Mouse (Mus musculus) liver, adult 2 months (tissue): ENCODE results near the gene Klhl35. TPM values are rescaled to one million over a fixed set of nuclear protein-coding genes. Genes with fewer than 3 reads are reported as not detected.

ENCODE experiments used
- DNase-seq: peaks from one replicate; pipeline ENCODE4 v3.0.0-alpha.2; 2011; ENCODE audit warnings: low read depth, low spot score; ENCODE audit errors: extremely low read depth
- H3K27ac ChIP-seq: fragments of 200-500 bp; replicated peaks from 2 replicates; pipeline ENCODE4 v1.5.1; 2012; ENCODE audit warnings: low read depth, mild to moderate bottlenecking, control low read depth, inconsistent platforms, low read length; ENCODE audit not compliant: insufficient read depth
- H3K27me3 ChIP-seq: fragments of 200-500 bp; 2 replicates; pipeline ENCODE4 v1.6.1; 2012; ENCODE audit warnings: mild to moderate bottlenecking, moderate library complexity, low read length, inconsistent platforms; ENCODE audit not compliant: control insufficient read depth, insufficient read depth
- H3K36me3 ChIP-seq: fragments of 200-500 bp; 2 replicates; pipeline ENCODE4 v1.6.1; 2012; ENCODE audit warnings: low read length, inconsistent platforms; ENCODE audit not compliant: control insufficient read depth, insufficient read depth
- H3K4me1 ChIP-seq: fragments of 200-500 bp; 2 replicates; pipeline ENCODE4 v1.6.1; 2011; ENCODE audit warnings: low read length; ENCODE audit not compliant: control insufficient read depth, insufficient read depth
- H3K4me3 ChIP-seq: fragments of 200-500 bp; 2 replicates; pipeline ENCODE4 v1.5.1; 2011; ENCODE audit warnings: low read depth, mild to moderate bottlenecking, control low read depth, low read length, moderate library complexity; ENCODE audit not compliant: insufficient read depth
- H3K79me2 ChIP-seq: fragments of 200-500 bp; 2 replicates; pipeline ENCODE4 v1.6.1; 2012; ENCODE audit warnings: inconsistent platforms, mild to moderate bottlenecking, low read length, moderate library complexity; ENCODE audit not compliant: control insufficient read depth, insufficient read depth
- H3K9ac ChIP-seq: fragments of 200-500 bp; 2 replicates; pipeline ENCODE4 v1.6.1; 2012; ENCODE audit warnings: low read depth, mild to moderate bottlenecking, control low read depth, inconsistent platforms, low read length
- CTCF ChIP-seq: fragments of 200-500 bp; IDR thresholded peaks from 2 replicates; pipeline ENCODE4 v1.5.1; 2011; ENCODE audit warnings: low read depth, low read length, control low read depth
- POLR2A ChIP-seq: fragments of 200-500 bp; IDR thresholded peaks from 2 replicates; pipeline ENCODE4 v1.6.1; 2011; ENCODE audit warnings: low read length, control low read depth; ENCODE audit not compliant: insufficient read depth; ENCODE audit errors: extremely low read depth
- WGBS: fragments of 180-500 bp; shearing (Covaris S2); methylation state at CpG from one replicate; pipeline ENCODE4 v1.1.7; 2018; 5-methylcytosine and 5-hydroxymethylcytosine counted together
- polyA plus RNA-seq: library from polyadenylated mRNA; depleted of rRNA; stranded (reverse); fragments of >200 nt; gene quantifications from 2 replicates; pipeline ENCODE4 v1.2.3, GENCODE M21; 2012
- total RNA-seq: library from RNA; depleted of rRNA; stranded (reverse); fragments of >200 nt; gene quantifications from 2 replicates; pipeline ENCODE4 v1.2.3, GENCODE M21; 2014

The Klhl35 gene
- total and polyA plus RNA-seq, 2 experiments = 0.11 TPM; not detected in 1

GRCm38 (mm10) chr7:99445833-99446232 lies 20.0 kb upstream of the Klhl35 start:
- no peak for TF ChIP-seq POLR2A
- peak; percentile 43 for TF ChIP-seq CTCF
- Histone ChIP-seq H3K4me3 (no peak overlapping the region), H3K27me3 (no peaks in the 10 kb centered on the region), H3K79me2 (no peaks in the 10 kb centered on the region), H3K4me1 (no peaks in the 10 kb centered on the region), H3K27ac (no peak overlapping the region), H3K9ac (no peak overlapping the region), H3K36me3 (no peaks in the 10 kb centered on the region)
- 92% methylated on average over 2 of the region's 2 CpGs for WGBS
- DNase-seq = no peak

GRCm38 (mm10) chr7:99447323-99447722 lies 18.5 kb upstream of the Klhl35 start:
- Histone ChIP-seq H3K27me3 (no peaks in the 10 kb centered on the region), H3K79me2 (no peaks in the 10 kb centered on the region), H3K4me1 (no peaks in the 10 kb centered on the region), H3K36me3 (no peaks in the 10 kb centered on the region), H3K9ac (no peak overlapping the region), H3K4me3 (no peak overlapping the region), H3K27ac (no peak overlapping the region)
- TF ChIP-seq CTCF (no peak), POLR2A (no peak)
- no peak for DNase-seq
- WGBS = 88% methylated on average over 5 of the region's 5 CpGs

- Histone ChIP-seq H3K36me3 (no peaks in the 10 kb centered on the region), H3K9ac (no peak overlapping the region), H3K27me3 (no peaks in the 10 kb centered on the region), H3K27ac (no peak overlapping the region), H3K4me3 (no peak overlapping the region), H3K79me2 (no peaks in the 10 kb centered on the region), H3K4me1 (no peaks in the 10 kb centered on the region)
- WGBS = 74% methylated on average over 5 of the region's 5 CpGs
- DNase-seq = no peak
- TF ChIP-seq POLR2A (no peak), CTCF (no peak)
These were observed 17.2 kb upstream of the Klhl35 start for GRCm38 (mm10) chr7:99448619-99449018.

- Histone ChIP-seq H3K79me2 (no peaks in the 10 kb centered on the region), H3K27me3 (no peaks in the 10 kb centered on the region), H3K27ac (no peak overlapping the region), H3K36me3 (no peaks in the 10 kb centered on the region), H3K9ac (no peak overlapping the region), H3K4me1 (no peaks in the 10 kb centered on the region), H3K4me3 (no peak overlapping the region)
- no peak for DNase-seq
- 74% methylated on average over 8 of the region's 8 CpGs for WGBS
- TF ChIP-seq CTCF (no peak), POLR2A (no peak)
These were observed 16.7 kb upstream of the Klhl35 start for GRCm38 (mm10) chr7:99449063-99449462.

GRCm38 (mm10) chr7:99449751-99450150 lies 16.1 kb upstream of the Klhl35 start:
- Histone ChIP-seq H3K27me3 (no peaks in the 10 kb centered on the region), H3K4me3 (no peak overlapping the region), H3K4me1 (no peaks in the 10 kb centered on the region), H3K36me3 (no peaks in the 10 kb centered on the region), H3K27ac (no peak overlapping the region), H3K9ac (no peak overlapping the region), H3K79me2 (no peaks in the 10 kb centered on the region)
- no peak for DNase-seq
- 74% methylated on average over 3 of the region's 3 CpGs for WGBS
- no peak for TF ChIP-seq CTCF
- TF ChIP-seq POLR2A = no peak

- peak; percentile 69 for TF ChIP-seq CTCF
- TF ChIP-seq POLR2A = no peak
These were observed 15.1 kb upstream of the Klhl35 start for GRCm38 (mm10) chr7:99450703-99451102.

More at GRCm38 (mm10) chr7:99450703-99451102, 15.1 kb upstream of the Klhl35 start:
- WGBS = 0% methylated on average over 3 of the region's 3 CpGs
- peak; percentile 69 for DNase-seq
- no peak overlapping the region for H3K27ac ChIP-seq
- no peaks in the 10 kb centered on the region for H3K36me3 ChIP-seq
- no peaks in the 10 kb centered on the region for H3K27me3 ChIP-seq
- H3K79me2 ChIP-seq = no peaks in the 10 kb centered on the region
- no peak overlapping the region for H3K9ac ChIP-seq
- H3K4me3 ChIP-seq = no peak overlapping the region
- H3K4me1 ChIP-seq = no peaks in the 10 kb centered on the region
